In genomic region chr14:78908205-78908863, GRCm38 (mm10) we compare ENCODE assay signal across 28 mouse cellular contexts. TPM values are rescaled to one million over a fixed set of nuclear protein-coding genes. Genes with fewer than 3 reads are reported as not detected.
DNase-seq lines count a peak whose midpoint lies in the region; ATAC-seq and TF ChIP-seq lines count a peak whose summit lies in the region.
"Had no signal": no experiment of that assay in that cellular context is flagged by ENCODE, and none has a peak within 500 bp of the region (broad histone marks: within the 10 kb centered on the region; RNA-seq: fewer than 3 reads in every experiment).

No protein-coding gene starts in this region.

- H3K9ac ChIP-seq in forebrain, embryonic 16.5 days (replicated peaks; ENCODE audit: low read depth, low read length), result no peak overlapping the region
- H3K9ac ChIP-seq: forebrain, embryonic 13.5 days; forebrain, postnatal 0 days; heart, embryonic 15.5 days; hindbrain, embryonic 14.5 days; intestine, embryonic 15.5 days had no signal

- no peak overlapping the region for H3K4me3 ChIP-seq in forebrain, embryonic 16.5 days (replicated peaks; ENCODE audit: low read length)
- H3K4me3 ChIP-seq in cerebellum, adult 2 months (replicated peaks; ENCODE audit: insufficient read depth, low read depth, low read length), result no peak overlapping the region
- H3K4me3 ChIP-seq: forebrain, embryonic 10.5 days; forebrain, embryonic 13.5 days; gastrocnemius, adult 2 months; heart, embryonic 15.5 days; hindbrain, embryonic 10.5 days; intestine, embryonic 15.5 days had no signal

- DNase-seq in thymus, postnatal 0 days (ENCODE audit: low spot score), result peak; percentile 27
- no peak for DNase-seq in thymus, postnatal 4 days
- peak; percentile 22 for DNase-seq in T-cell, adult 2 months (ENCODE audit: low spot score)
- DNase-seq in right cerebral cortex, postnatal 25 days, result no peak
- no peak for DNase-seq in kidney, postnatal 10 days
- no peak for DNase-seq in cerebellum, adult 2 months
- DNase-seq: adrenal gland, adult 8-10 months; adrenal gland, postnatal 25 days; cerebellum, adult 11-12 months; cerebellum, adult 9-10 months; cerebellum, postnatal 14 days; forebrain, postnatal 0 days; gastrocnemius, adult 2 months; gastrocnemius, postnatal 14 days; heart, adult 11 months; heart, postnatal 10 days; heart, postnatal 36 days had no signal

- H3K4me2 ChIP-seq in forebrain, embryonic 16.5 days (ENCODE audit: low read length), result no peak overlapping the region
- H3K4me2 ChIP-seq: forebrain, embryonic 13.5 days; heart, embryonic 11.5 days; heart, embryonic 15.5 days; hindbrain, embryonic 14.5 days; intestine, embryonic 15.5 days had no signal

- no peaks in the 10 kb centered on the region for H3K4me1 ChIP-seq in forebrain, embryonic 16.5 days (replicated peaks; ENCODE audit: control insufficient read depth, insufficient read depth, low read length)
- no peaks in the 10 kb centered on the region for H3K4me1 ChIP-seq in cerebellum, adult 2 months (ENCODE audit: control insufficient read depth, insufficient read depth, low read length)
- H3K4me1 ChIP-seq: forebrain, embryonic 10.5 days; forebrain, embryonic 13.5 days; heart, embryonic 15.5 days; hindbrain, embryonic 10.5 days; intestine, embryonic 15.5 days had no signal

- TF ChIP-seq POLR2A in cerebellum, adult 2 months (IDR thresholded peaks at IDR 0.05; ENCODE audit: borderline replicate concordance, insufficient read depth, low read length), result no peak

- no peak for TF ChIP-seq CTCF in cerebellum, adult 2 months (IDR thresholded peaks at IDR 0.05; ENCODE audit: borderline replicate concordance, insufficient read depth, low read depth, low read length)

- H3K27ac ChIP-seq in forebrain, embryonic 16.5 days (ENCODE audit: low read length), result no peak overlapping the region
- H3K27ac ChIP-seq in cerebellum, adult 2 months (ENCODE audit: insufficient read depth, low read length), result no peak overlapping the region
- H3K27ac ChIP-seq: forebrain, embryonic 10.5 days; forebrain, embryonic 13.5 days; gastrocnemius, adult 2 months; heart, embryonic 15.5 days; hindbrain, embryonic 10.5 days; hindbrain, embryonic 14.5 days; hindbrain, postnatal 0 days; intestine, embryonic 15.5 days had no signal

- no peaks in the 10 kb centered on the region for H3K9me3 ChIP-seq in forebrain, embryonic 16.5 days (ENCODE audit: control insufficient read depth, low read length)
- H3K9me3 ChIP-seq: forebrain, embryonic 10.5 days; heart, embryonic 15.5 days; hindbrain, embryonic 10.5 days; intestine, embryonic 15.5 days had no signal

- WGBS in forebrain, embryonic 16.5 days, result 95% methylated on average over 10 of the region's 10 CpGs
- 93% methylated on average over 10 of the region's 10 CpGs for WGBS in cerebellum, adult 2 months

- no peaks in the 10 kb centered on the region for H3K36me3 ChIP-seq in forebrain, embryonic 16.5 days (ENCODE audit: control insufficient read depth, insufficient read depth)
- H3K36me3 ChIP-seq: forebrain, embryonic 10.5 days; heart, embryonic 15.5 days; hindbrain, embryonic 10.5 days; intestine, embryonic 15.5 days had no signal

- ATAC-seq in inflammation-experienced regulatory T-cells, adult 6 months, result peak; percentile 70
- no peak for ATAC-seq in forebrain, embryonic 16.5 days
- ATAC-seq: forebrain, embryonic 13.5 days; forebrain, postnatal 0 days; hindbrain, postnatal 0 days; intestine, embryonic 15.5 days; Patski had no signal

- no peaks in the 10 kb centered on the region for H3K27me3 ChIP-seq in forebrain, embryonic 16.5 days (replicated peaks; ENCODE audit: control insufficient read depth, insufficient read depth, low read length)
- no peaks in the 10 kb centered on the region for H3K27me3 ChIP-seq in cerebellum, adult 2 months (ENCODE audit: control insufficient read depth, insufficient read depth, low read length)
- H3K27me3 ChIP-seq: forebrain, embryonic 13.5 days; heart, embryonic 15.5 days; intestine, embryonic 15.5 days; Patski had no signal

RNA-seq across cellular contexts. Expression of gene Vwa8, which starts 59.5 kb away (rescaled TPM):
- polyA plus RNA-seq in thymus, postnatal 0 days (2015; fragmentation: Nextera tagmentation; extraction: Ambion mirVana), result 7.8 and 8.3 TPM in 2 replicates
- 10 to 100 TPM in 1 of 3 experiments, 1 to 10 TPM in 2; 4.7 to 10.0 (median 8.4) TPM for polyA plus RNA-seq in inflammation-experienced regulatory T-cells, adult 6 months (2017; shearing (Covaris generic))
- 5.4 and 6.3 TPM in 2 replicates for polyA plus RNA-seq in forebrain, embryonic 16.5 days (2015; fragmentation: Nextera tagmentation; extraction: Ambion mirVana)
- polyA plus RNA-seq in cerebellum, adult 2 months (2012; rRNA removed), result 45.4 and 46.7 TPM in 2 replicates

Comparison
In these comparisons a context has a peak if more than half of its experiments do, and no peak if none do; other contexts are left out.
1. DNase-seq: peak in thymus, postnatal 0 days (single experiment) and T-cell, adult 2 months (single experiment); none in thymus, postnatal 4 days (single experiment), right cerebral cortex, postnatal 25 days (single experiment), kidney, postnatal 10 days (single experiment) and cerebellum, adult 2 months (0 of 2).